Mouse (Mus musculus) MEL (cell line): Measurements from ENCODE around the gene Nlrp3. TPM values are rescaled to one million over a fixed set of nuclear protein-coding genes. Genes with fewer than 3 reads are reported as not detected.

Experiments used
- DNase-seq: peaks from one replicate; pipeline ENCODE4 v3.0.0; 2011; ENCODE audit warnings: low read depth, low spot score
- H3K27ac ChIP-seq: 2 replicates; pipeline ENCODE4 v1.5.1; 2012; ENCODE audit warnings: low read depth, mild to moderate bottlenecking, control low read depth, low read length, moderate library complexity; ENCODE audit not compliant: control insufficient read depth
- H3K27me3 ChIP-seq, 2 experiments: fragments of 150-350 bp in 1 of 2; sonication (generic) in 1 of 2; 2 replicates each; pipeline ENCODE4 v1.6.1; 2012; ENCODE audit warnings: low read length in 2 of 2, mild to moderate bottlenecking in 2 of 2, improper control_type of control experiment in 1 of 2, moderate library complexity in 1 of 2; ENCODE audit not compliant: insufficient read depth in 2 of 2, control insufficient read depth in 1 of 2
- H3K36me3 ChIP-seq, 2 experiments: 2 replicates each; pipeline ENCODE4 v1.6.1; 2012 to 2014; ENCODE audit warnings: low read length in 2 of 2, improper control_type of control experiment in 1 of 2, inconsistent platforms in 1 of 2, mild to moderate bottlenecking in 1 of 2; ENCODE audit not compliant: insufficient read depth in 2 of 2, control insufficient read depth in 1 of 2
- H3K4me1 ChIP-seq, 2 experiments: fragments of 150-350 bp in 1 of 2; sonication (generic) in 1 of 2; 2 replicates each; pipeline ENCODE4 v1.6.1; 2012; ENCODE audit warnings: low read length in 2 of 2, improper control_type of control experiment in 1 of 2, mild to moderate bottlenecking in 1 of 2; ENCODE audit not compliant: insufficient read depth in 2 of 2, control insufficient read depth in 1 of 2
- H3K4me3 ChIP-seq, 2 experiments: fragments of 150-350 bp in 1 of 2; sonication (generic) in 1 of 2; 2 replicates each; pipeline ENCODE4 v1.5.1; 2012; ENCODE audit warnings: low read depth in 2 of 2, low read length in 2 of 2, mild to moderate bottlenecking in 2 of 2, moderate library complexity in 2 of 2, control low read depth in 1 of 2, improper control_type of control experiment in 1 of 2; ENCODE audit not compliant: control insufficient read depth in 1 of 2, insufficient read depth in 1 of 2
- H3K79me2 ChIP-seq: 2 replicates; pipeline ENCODE4 v1.6.1; 2012; ENCODE audit warnings: mild to moderate bottlenecking, low read length, moderate library complexity; ENCODE audit not compliant: control insufficient read depth, poor library complexity, insufficient read depth
- H3K9ac ChIP-seq: 2 replicates; pipeline ENCODE4 v1.6.1; 2012; ENCODE audit warnings: low read depth, mild to moderate bottlenecking, control low read depth, low read length, moderate library complexity; ENCODE audit not compliant: control insufficient read depth, poor library complexity, severe bottlenecking
- H3K9me3 ChIP-seq: fragments of 150-350 bp; sonication (generic); replicated peaks from 2 replicates; pipeline ENCODE4 v1.6.1; 2012; ENCODE audit warnings: mild to moderate bottlenecking, low read length, improper control_type of control experiment, moderate library complexity; ENCODE audit not compliant: insufficient read depth
- BHLHE40 ChIP-seq: IDR thresholded peaks from 2 replicates; pipeline ENCODE4 v1.6.1; 2012; ENCODE audit warnings: low read depth, mild to moderate bottlenecking, inconsistent platforms, low read length, improper control_type of control experiment, borderline replicate concordance
- CTCF ChIP-seq, 3 experiments: IDR thresholded peaks in 2 of 3; conservative IDR thresholded peaks in 1 of 3; 2 replicates each; pipeline ENCODE4 v1.5.1; 2011 to 2012; ENCODE audit warnings: low read length in 3 of 3, low read depth in 2 of 3, mild to moderate bottlenecking in 2 of 3, improper control_type of control experiment in 1 of 3, inconsistent platforms in 1 of 3, mixed read lengths in 1 of 3, moderate library complexity in 1 of 3; ENCODE audit not compliant: control insufficient read depth in 1 of 3, insufficient read depth in 1 of 3, poor library complexity in 1 of 3, severe bottlenecking in 1 of 3
- ELF1 ChIP-seq: IDR thresholded peaks from 2 replicates; pipeline ENCODE4 v1.6.1; 2014; ENCODE audit warnings: low read depth, mild to moderate bottlenecking, inconsistent platforms, low read length, improper control_type of control experiment, moderate library complexity
- EP300 ChIP-seq, 2 experiments: IDR thresholded peaks; 2 replicates each; pipeline ENCODE4 v1.6.1; 2011; ENCODE audit warnings: improper control_type of control experiment in 2 of 2, low read length in 2 of 2, low read depth in 1 of 2, mild to moderate bottlenecking in 1 of 2
- ETS1 ChIP-seq: IDR thresholded peaks from 2 replicates; pipeline ENCODE4 v1.6.1; 2012; ENCODE audit warnings: low read depth, mild to moderate bottlenecking, inconsistent platforms, low read length, improper control_type of control experiment, moderate library complexity
- GATA1 ChIP-seq: IDR thresholded peaks from 2 replicates; pipeline ENCODE4 v1.6.1; 2011; ENCODE audit warnings: low read depth, low read length, improper control_type of control experiment
- MAFK ChIP-seq: IDR thresholded peaks from 2 replicates; pipeline ENCODE4 v1.6.1; 2011; ENCODE audit warnings: low read depth, mild to moderate bottlenecking, low read length, improper control_type of control experiment, borderline replicate concordance
- MAX ChIP-seq: IDR thresholded peaks from 2 replicates; pipeline ENCODE4 v1.6.1; 2011; ENCODE audit warnings: low read length, improper control_type of control experiment
- MEF2A ChIP-seq: IDR thresholded peaks from 2 replicates; pipeline ENCODE4 v1.6.1; 2014; ENCODE audit warnings: low read depth, mild to moderate bottlenecking, inconsistent platforms, low read length, improper control_type of control experiment; ENCODE audit not compliant: poor library complexity, insufficient replicate concordance, severe bottlenecking; ENCODE audit errors: extremely low read depth
- MXI1 ChIP-seq: IDR thresholded peaks from 2 replicates; pipeline ENCODE4 v1.6.1; 2011; ENCODE audit warnings: mild to moderate bottlenecking, low read depth, low read length, improper control_type of control experiment
- MYB ChIP-seq: IDR thresholded peaks from 2 replicates; pipeline ENCODE4 v1.6.1; 2011; ENCODE audit warnings: mild to moderate bottlenecking, low read depth, low read length, improper control_type of control experiment
- MYC ChIP-seq: IDR thresholded peaks from 2 replicates; pipeline ENCODE4 v1.6.1; 2011; ENCODE audit warnings: low read depth, mild to moderate bottlenecking, low read length, improper control_type of control experiment, moderate library complexity
- NELFE ChIP-seq: IDR thresholded peaks from 2 replicates; pipeline ENCODE4 v1.6.1; 2011; ENCODE audit warnings: low read depth, low read length, improper control_type of control experiment
- POLR2A ChIP-seq, 2 experiments: IDR thresholded peaks; 2 replicates each; pipeline ENCODE4 v1.6.1; 2011 to 2012; ENCODE audit warnings: low read length in 2 of 2, mild to moderate bottlenecking in 2 of 2, control low read depth in 1 of 2, improper control_type of control experiment in 1 of 2, low read depth in 1 of 2, moderate library complexity in 1 of 2; ENCODE audit not compliant: control insufficient read depth in 1 of 2, insufficient read depth in 1 of 2, poor library complexity in 1 of 2
- POLR2AphosphoS5 ChIP-seq: IDR thresholded peaks from 2 replicates; pipeline ENCODE4 v1.6.1; 2012; ENCODE audit warnings: low read depth, borderline replicate concordance, mild to moderate bottlenecking, inconsistent platforms, low read length, moderate library complexity, mixed read lengths
- RAD21 ChIP-seq: IDR thresholded peaks from 2 replicates; pipeline ENCODE4 v1.6.1; 2011; ENCODE audit warnings: mild to moderate bottlenecking, low read depth, low read length, improper control_type of control experiment
- RCOR1 ChIP-seq: IDR thresholded peaks from 2 replicates; pipeline ENCODE4 v1.6.1; 2012; ENCODE audit warnings: low read depth, mild to moderate bottlenecking, inconsistent platforms, low read length, improper control_type of control experiment
- SIN3A ChIP-seq: IDR thresholded peaks from 2 replicates; pipeline ENCODE4 v1.6.1; 2012; ENCODE audit warnings: low read length, improper control_type of control experiment, inconsistent platforms
- TBP ChIP-seq: IDR thresholded peaks from 2 replicates; pipeline ENCODE4 v1.8.0; 2011; ENCODE audit warnings: low read depth, low read length, improper control_type of control experiment
- USF2 ChIP-seq, 2 experiments: IDR thresholded peaks; 2 replicates each; pipeline ENCODE4 v1.6.1; 2011 to 2012; ENCODE audit warnings: improper control_type of control experiment in 2 of 2, low read length in 2 of 2, borderline replicate concordance in 1 of 2, inconsistent platforms in 1 of 2, low read depth in 1 of 2, mild to moderate bottlenecking in 1 of 2; ENCODE audit not compliant: insufficient read depth in 1 of 2
- ZC3H11A ChIP-seq: IDR thresholded peaks from 2 replicates; pipeline ENCODE4 v1.6.1; 2012; ENCODE audit warnings: low read depth, mild to moderate bottlenecking, inconsistent platforms, low read length, improper control_type of control experiment
- ZKSCAN1 ChIP-seq: IDR thresholded peaks from 2 replicates; pipeline ENCODE4 v1.6.1; 2012; ENCODE audit warnings: low read depth, mild to moderate bottlenecking, inconsistent platforms, low read length, improper control_type of control experiment, moderate library complexity
- polyA plus RNA-seq, 2 experiments: library from polyadenylated mRNA; stranded (reverse) in 1 of 2; unstranded in 1 of 2; fragments of >175 nt in 1 of 2; fragments of >200 nt in 1 of 2; gene quantifications; 2 replicates each; pipeline versions ENCODE4 v1.2.1 to v1.2.4; 2012; ENCODE audit warnings: low replicate concordance in 2 of 2, low read depth in 1 of 2; ENCODE audit not compliant: insufficient read length in 2 of 2, insufficient read depth in 1 of 2, missing spikeins in 1 of 2
- total RNA-seq: library from RNA; depleted of rRNA; stranded (reverse); fragments of 300-350 nt; gene quantifications from 2 replicates; pipeline ENCODE4 v1.2.3, GENCODE M21; 2012

The Nlrp3 gene
- total and polyA plus RNA-seq, 3 experiments, result not detected

DNA sequence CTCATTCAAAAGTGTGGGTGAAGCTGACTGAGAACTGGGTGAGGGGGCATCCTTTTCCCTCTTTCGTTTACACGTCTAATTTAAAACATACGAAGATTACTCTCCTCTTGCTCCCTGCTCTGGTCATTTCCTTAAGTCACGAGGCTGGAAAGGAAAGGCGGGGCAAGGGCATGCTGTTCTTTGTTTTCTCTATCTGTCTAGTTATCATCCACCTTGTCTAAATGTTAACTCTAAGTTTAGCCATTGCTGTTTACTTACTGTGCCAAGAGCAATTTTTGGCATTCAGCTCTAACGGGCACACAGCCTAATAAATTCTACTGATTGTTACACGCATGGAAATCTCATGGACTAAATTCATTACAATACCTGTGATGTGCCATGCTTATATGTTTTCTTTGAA lies 57.8 kb downstream of the Nlrp3 start:
- no peak for DNase-seq
- no peak overlapping the region for H3K27ac ChIP-seq
- peaks cover 28 to 44% of the 10 kb centered on the region in 2 experiments for H3K27me3 ChIP-seq
- no peak overlapping the region for H3K9ac ChIP-seq
- no peak overlapping the region for H3K4me3 ChIP-seq
- H3K4me1 ChIP-seq, result no peaks in the 10 kb centered on the region
- no peaks in the 10 kb centered on the region for H3K36me3 ChIP-seq
- H3K9me3 ChIP-seq, result no peaks in the 10 kb centered on the region
- no peaks in the 10 kb centered on the region for H3K79me2 ChIP-seq
- TF ChIP-seq ELF1 (no peak), MAFK (no peak), EP300 (IDR thresholded peaks at IDR 0.05; ENCODE audit: low read depth in 1 of 2, low read length in 2 of 2) (no peak), CTCF (IDR thresholded peaks at IDR 0.05 in 2 of 3, conservative IDR thresholded peaks at IDR 0.05 in 1 of 3; ENCODE audit: control insufficient read depth in 1 of 3, insufficient read depth in 1 of 3, low read depth in 2 of 3, low read length in 3 of 3, poor library complexity in 1 of 3, severe bottlenecking in 1 of 3) (no peak), MYB (no peak), USF2 (IDR thresholded peaks at IDR 0.05; ENCODE audit: borderline replicate concordance in 1 of 2, insufficient read depth in 1 of 2, low read depth in 1 of 2, low read length in 2 of 2) (no peak), BHLHE40 (no peak)
- TF ChIP-seq, all 39 proteins: peak for 0

DNA sequence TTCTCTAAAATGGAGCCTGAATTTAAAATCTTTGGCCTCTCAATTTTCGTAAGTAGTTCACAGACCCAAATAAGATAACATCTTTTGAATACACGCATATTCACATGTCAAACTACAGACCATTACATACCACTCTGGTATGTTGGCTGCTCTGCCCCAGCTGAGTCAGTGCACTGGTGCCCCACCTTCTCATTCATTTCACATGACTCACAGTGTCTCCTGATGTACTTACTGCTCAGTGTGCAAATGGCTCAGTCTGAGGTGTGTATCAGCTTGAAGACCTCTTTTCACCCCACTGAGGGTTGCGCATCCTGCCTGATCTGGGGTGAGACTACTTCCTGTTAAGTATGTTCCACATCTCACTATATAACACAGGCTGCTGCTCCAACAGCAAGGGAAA lies 59.5 kb downstream of the Nlrp3 start:
- DNase-seq, result no peak
- H3K4me3 ChIP-seq, result no peak overlapping the region
- TF ChIP-seq POLR2A (IDR thresholded peaks at IDR 0.05; ENCODE audit: control insufficient read depth in 1 of 2, insufficient read depth in 1 of 2, low read depth in 1 of 2, low read length in 2 of 2, poor library complexity in 1 of 2), result no peak
- no peak for TF ChIP-seq USF2 (IDR thresholded peaks at IDR 0.05; ENCODE audit: borderline replicate concordance in 1 of 2, insufficient read depth in 1 of 2, low read depth in 1 of 2, low read length in 2 of 2)
- TF ChIP-seq SIN3A, result no peak
- no peaks in the 10 kb centered on the region for H3K36me3 ChIP-seq
- peaks cover 28 to 47% of the 10 kb centered on the region in 2 experiments for H3K27me3 ChIP-seq
- no peak overlapping the region for H3K9ac ChIP-seq
- H3K27ac ChIP-seq, result no peak overlapping the region
- H3K79me2 ChIP-seq, result no peaks in the 10 kb centered on the region
- no peaks in the 10 kb centered on the region for H3K4me1 ChIP-seq
- H3K9me3 ChIP-seq, result no peaks in the 10 kb centered on the region

DNA sequence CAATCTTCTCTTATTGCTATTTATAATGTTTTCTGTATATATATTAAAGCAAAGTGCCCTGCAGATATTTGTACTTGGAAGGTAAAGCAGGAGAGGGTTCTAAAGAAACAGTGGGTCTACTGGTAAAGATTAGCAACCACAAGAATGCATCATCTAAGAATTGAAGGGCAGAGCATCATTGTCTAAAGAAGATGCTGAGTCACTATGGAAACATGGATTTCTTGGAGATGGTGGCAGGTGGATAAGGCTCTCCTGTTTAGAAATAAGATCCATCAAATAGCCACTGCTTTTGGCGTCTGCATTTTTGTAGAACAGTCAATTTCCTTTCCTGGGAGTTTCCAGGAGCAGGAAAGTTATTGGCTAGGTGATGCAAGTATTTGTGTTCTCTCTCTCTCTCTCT lies 60.9 kb downstream of the Nlrp3 start:
- TF ChIP-seq ETS1 (no peak), POLR2AphosphoS5 (no peak), MXI1 (no peak), MAX (no peak), GATA1 (no peak), USF2 (IDR thresholded peaks at IDR 0.05; ENCODE audit: borderline replicate concordance in 1 of 2, insufficient read depth in 1 of 2, low read depth in 1 of 2, low read length in 2 of 2) (no peak), MYC (no peak), ZKSCAN1 (no peak), RCOR1 (no peak), RAD21 (no peak), ZC3H11A (no peak), CTCF (IDR thresholded peaks at IDR 0.05 in 2 of 3, conservative IDR thresholded peaks at IDR 0.05 in 1 of 3; ENCODE audit: control insufficient read depth in 1 of 3, insufficient read depth in 1 of 3, low read depth in 2 of 3, low read length in 3 of 3, poor library complexity in 1 of 3, severe bottlenecking in 1 of 3) (no peak), MEF2A (no peak), TBP (no peak), NELFE (no peak), ELF1 (no peak)
- H3K4me1 ChIP-seq, result no peaks in the 10 kb centered on the region
- no peak for DNase-seq
- H3K27me3 ChIP-seq, result peaks cover 25 to 46% of the 10 kb centered on the region in 2 experiments
- no peaks in the 10 kb centered on the region for H3K79me2 ChIP-seq
- H3K36me3 ChIP-seq, result no peaks in the 10 kb centered on the region
- no peak overlapping the region for H3K4me3 ChIP-seq
- H3K9ac ChIP-seq, result no peak overlapping the region
- H3K9me3 ChIP-seq, result no peaks in the 10 kb centered on the region
- H3K27ac ChIP-seq, result no peak overlapping the region
